Mouse (Mus musculus) myocyte (in vitro differentiated cells): ENCODE data around the gene Slco1c1. TPM values are rescaled to one million over a fixed set of nuclear protein-coding genes. Genes with fewer than 3 reads are reported as not detected.

Source experiments
- H3K27me3 ChIP-seq: one replicate; pipeline ENCODE4 v1.6.1; 2011; ENCODE audit not compliant: control insufficient read depth, insufficient read depth, insufficient read length
- H3K36me3 ChIP-seq: one replicate; pipeline ENCODE4 v1.6.1; 2011; ENCODE audit not compliant: control insufficient read depth, insufficient read depth
- H3K4me2 ChIP-seq: one replicate; pipeline ENCODE4 v1.6.1; 2011; ENCODE audit warnings: low read depth, control low read depth
- H3K4me3 ChIP-seq: one replicate; pipeline ENCODE4 v1.5.1; 2011; ENCODE audit warnings: mild to moderate bottlenecking, control low read depth, moderate library complexity
- H3K79me2 ChIP-seq: one replicate; pipeline ENCODE4 v1.6.1; 2011; ENCODE audit not compliant: control insufficient read depth, insufficient read depth
- H3ac ChIP-seq: one replicate; pipeline ENCODE4 v1.6.1; 2011; ENCODE audit not compliant: control insufficient read depth, insufficient read length
- CEBPB ChIP-seq: IDR thresholded peaks from 2 replicates; pipeline ENCODE4 v1.6.1; 2011; ENCODE audit warnings: mild to moderate bottlenecking, moderate library complexity; ENCODE audit not compliant: poor library complexity, insufficient read depth, severe bottlenecking
- E2F4 ChIP-seq: IDR thresholded peaks from one replicate; pipeline ENCODE4 v1.6.1; 2011; ENCODE audit warnings: mild to moderate bottlenecking, control low read depth, moderate library complexity; ENCODE audit not compliant: insufficient read depth
- MAX ChIP-seq: IDR thresholded peaks from one replicate; pipeline ENCODE4 v1.6.1; 2011; ENCODE audit warnings: low read depth, mild to moderate bottlenecking, control low read depth
- MYOD1 ChIP-seq, 3 experiments: IDR thresholded peaks; one replicate each; pipeline ENCODE4 v1.6.1; 2011; ENCODE audit warnings: control low read depth in 2 of 3, low read depth in 2 of 3, mild to moderate bottlenecking in 2 of 3, moderate library complexity in 1 of 3; ENCODE audit not compliant: insufficient read length in 2 of 3, control insufficient read depth in 1 of 3
- MYOG ChIP-seq, 3 experiments: IDR thresholded peaks; one replicate each; pipeline ENCODE4 v1.6.1; 2011; ENCODE audit warnings: control low read depth in 2 of 3, low read depth in 2 of 3, mild to moderate bottlenecking in 2 of 3; ENCODE audit not compliant: insufficient read length in 2 of 3, control insufficient read depth in 1 of 3, insufficient read depth in 1 of 3
- POLR2A ChIP-seq: IDR thresholded peaks from one replicate; pipeline ENCODE4 v1.6.1; 2011; ENCODE audit warnings: low read depth, mild to moderate bottlenecking, control low read depth, moderate library complexity; ENCODE audit not compliant: insufficient read length
- POLR2AphosphoS2 ChIP-seq: IDR thresholded peaks from one replicate; pipeline ENCODE4 v1.6.1; 2011; ENCODE audit warnings: low read depth, control low read depth; ENCODE audit not compliant: insufficient read length
- REST ChIP-seq: IDR thresholded peaks from one replicate; pipeline ENCODE4 v1.6.1; 2011; ENCODE audit warnings: mild to moderate bottlenecking, control low read depth, moderate library complexity; ENCODE audit not compliant: insufficient read depth, insufficient read length
- SRF ChIP-seq: IDR thresholded peaks from one replicate; pipeline ENCODE4 v1.6.1; 2011; ENCODE audit warnings: low read depth; ENCODE audit not compliant: control insufficient read depth, insufficient read length
- TCF12 ChIP-seq: IDR thresholded peaks from one replicate; pipeline ENCODE4 v1.6.1; 2011; ENCODE audit warnings: mild to moderate bottlenecking, control low read depth; ENCODE audit not compliant: poor library complexity, insufficient read depth, severe bottlenecking
- TCF3 ChIP-seq: IDR thresholded peaks from one replicate; pipeline ENCODE4 v1.6.1; 2011; ENCODE audit warnings: low read depth, control low read depth; ENCODE audit not compliant: insufficient read length
- USF1 ChIP-seq: IDR thresholded peaks from one replicate; pipeline ENCODE4 v1.6.1; 2011; ENCODE audit warnings: low read depth, mild to moderate bottlenecking, control low read depth, moderate library complexity
- polyA plus RNA-seq: library from polyadenylated mRNA; unstranded; fragments of >200 nt; fragmentation: generic; extraction: Trizol; gene quantifications from one replicate; pipeline ENCODE4 v1.2.1, GENCODE M21; 2012; ENCODE audit warnings: missing spikeins

Slco1c1 gene
- polyA plus RNA-seq, result not detected

DNA sequence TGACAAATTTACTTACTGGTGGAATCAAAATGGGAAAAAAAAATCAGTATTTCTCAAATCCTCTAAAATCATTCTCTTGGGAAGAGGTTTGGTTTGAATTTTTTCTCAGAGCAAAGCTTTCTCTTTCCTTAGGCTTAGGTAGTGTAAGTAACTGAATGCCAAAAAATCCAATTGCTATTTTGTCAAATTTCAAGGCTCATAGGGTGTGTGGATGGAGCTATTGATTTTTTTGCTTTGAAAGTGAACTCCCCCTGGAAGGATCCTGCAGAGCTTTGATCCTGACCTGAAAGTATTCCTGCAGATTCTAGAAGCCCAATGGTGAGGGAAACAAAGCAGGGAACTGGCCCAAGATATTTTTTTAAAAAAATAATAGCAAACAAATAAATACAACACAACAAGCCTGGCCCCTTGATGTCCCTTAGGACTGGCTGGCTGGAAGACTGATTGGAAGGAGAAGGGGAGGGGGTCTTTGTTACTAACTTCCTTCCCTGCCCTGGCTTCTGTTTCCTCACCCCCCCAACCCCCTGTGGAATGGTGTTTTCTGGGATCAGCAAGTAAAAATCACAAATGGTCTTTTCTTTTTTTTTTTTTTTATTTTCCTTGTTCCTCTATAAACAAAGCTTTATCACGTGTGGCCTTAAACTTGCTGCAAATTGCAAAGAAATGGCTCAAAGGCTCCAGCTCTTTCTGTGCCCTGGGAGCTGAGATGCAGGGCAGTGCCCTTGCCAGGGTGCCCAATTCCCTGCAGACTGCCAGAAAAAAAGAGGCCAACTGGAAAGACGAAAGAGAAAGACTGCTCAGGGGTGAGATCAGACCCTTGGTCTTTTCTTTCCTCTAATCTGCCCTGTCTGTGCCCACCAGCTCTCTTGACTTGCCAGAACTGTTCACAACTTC lies at the start of gene Slco1c1:
Gene Slco1c1, plus strand, starts transcription at position 622 of the 894 bp plus-strand sequence.
- H3K27me3 ChIP-seq, result no peaks in the 10 kb centered on the region
- H3K4me2 ChIP-seq, result no peak within 1 kb of the TSS
- TF ChIP-seq POLR2AphosphoS2, result no peak
- no peak for TF ChIP-seq MAX
- no peak for TF ChIP-seq MYOD1 (IDR thresholded peaks at IDR 0.05; ENCODE audit: control insufficient read depth in 1 of 3, insufficient read length in 2 of 3, low read depth in 2 of 3)
- no peak for TF ChIP-seq USF1
- TF ChIP-seq TCF3, result no peak
- TF ChIP-seq CEBPB, result no peak
- TF ChIP-seq TCF12, result no peak
- TF ChIP-seq MYOG (IDR thresholded peaks at IDR 0.05; ENCODE audit: control insufficient read depth in 1 of 3, insufficient read depth in 1 of 3, insufficient read length in 2 of 3, low read depth in 2 of 3), result no peak
- no peak for TF ChIP-seq REST
- no peak for TF ChIP-seq POLR2A
- TF ChIP-seq E2F4, result no peak
- no peak for TF ChIP-seq SRF
- no peak within 1 kb of the TSS for H3ac ChIP-seq
- no peak within 1 kb of the TSS for H3K4me3 ChIP-seq
- no peaks in the 10 kb centered on the region for H3K36me3 ChIP-seq
- no peaks in the 10 kb centered on the region for H3K79me2 ChIP-seq

- Histone ChIP-seq H3ac (no peak overlapping the region), H3K4me3 (no peak overlapping the region), H3K36me3 (no peaks in the 10 kb centered on the region), H3K4me2 (no peak overlapping the region), H3K27me3 (no peaks in the 10 kb centered on the region), H3K79me2 (no peaks in the 10 kb centered on the region)
- TF ChIP-seq CEBPB, result peak; percentile 34; the same call in 1 of the 2 replicates
- no peak for TF ChIP-seq POLR2A
These were observed 49.5 kb upstream of the Slco1c1 start for GRCm38 (mm10) chr6:141474696-141475095.

DNA sequence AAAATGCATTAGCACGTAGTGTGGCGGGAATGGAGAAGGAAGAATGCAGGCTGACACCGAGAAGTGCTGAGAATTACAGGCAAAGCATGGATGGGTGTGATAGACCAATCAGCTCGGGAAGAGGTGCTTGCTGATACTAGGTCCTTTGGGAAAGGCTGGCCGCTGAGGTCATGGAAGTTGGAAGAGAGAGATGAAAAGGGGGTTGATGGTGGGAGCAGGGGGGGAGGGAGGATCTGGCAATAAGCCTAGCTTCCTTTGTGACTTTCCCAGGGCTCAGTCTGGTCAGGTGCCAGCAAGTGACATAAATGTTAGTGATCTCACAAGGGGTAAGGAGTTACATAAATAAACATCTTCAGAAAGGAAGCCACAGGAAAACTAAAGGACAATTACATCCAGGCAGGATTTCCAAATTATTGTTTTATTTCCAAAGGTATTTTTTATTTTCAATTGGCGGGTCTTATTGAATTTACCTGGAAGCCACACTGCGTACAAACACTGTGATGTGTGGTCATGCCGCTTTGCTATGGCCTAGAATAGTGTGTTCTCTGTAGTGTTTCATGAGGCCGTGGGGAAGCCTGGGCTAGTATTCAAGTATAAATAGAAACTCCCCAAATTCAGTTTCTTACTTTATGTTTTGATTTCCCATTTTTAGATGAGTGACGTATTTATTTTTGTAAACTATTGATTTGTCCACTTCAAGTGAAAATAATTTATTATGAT lies 38.7 kb upstream of the Slco1c1 start:
- no peaks in the 10 kb centered on the region for H3K79me2 ChIP-seq
- no peaks in the 10 kb centered on the region for H3K36me3 ChIP-seq
- TF ChIP-seq MYOD1 (IDR thresholded peaks at IDR 0.05; ENCODE audit: control insufficient read depth in 1 of 3, insufficient read length in 2 of 3, low read depth in 2 of 3) (no peak), CEBPB (no peak), POLR2A (no peak), USF1 (no peak), POLR2AphosphoS2 (no peak), E2F4 (no peak), TCF3 (no peak), TCF12 (no peak), SRF (no peak), REST (no peak), MAX (no peak), MYOG (IDR thresholded peaks at IDR 0.05; ENCODE audit: control insufficient read depth in 1 of 3, insufficient read depth in 1 of 3, insufficient read length in 2 of 3, low read depth in 2 of 3) (no peak)
- no peaks in the 10 kb centered on the region for H3K27me3 ChIP-seq
- H3K4me3 ChIP-seq, result no peak overlapping the region
- H3ac ChIP-seq, result no peak overlapping the region
- H3K4me2 ChIP-seq, result no peak overlapping the region

GRCm38 (mm10) chr6:141487266-141487665 lies 36.9 kb upstream of the Slco1c1 start:
- Histone ChIP-seq H3K27me3 (no peaks in the 10 kb centered on the region), H3K4me3 (no peak overlapping the region), H3K4me2 (no peak overlapping the region), H3K79me2 (no peaks in the 10 kb centered on the region), H3K36me3 (no peaks in the 10 kb centered on the region), H3ac (no peak overlapping the region)
- TF ChIP-seq MYOD1 (IDR thresholded peaks at IDR 0.05; ENCODE audit: control insufficient read depth in 1 of 3, insufficient read length in 2 of 3, low read depth in 2 of 3) (no peak), TCF3 (no peak), MYOG (IDR thresholded peaks at IDR 0.05; ENCODE audit: control insufficient read depth in 1 of 3, insufficient read depth in 1 of 3, insufficient read length in 2 of 3, low read depth in 2 of 3) (no peak), E2F4 (no peak)

DNA sequence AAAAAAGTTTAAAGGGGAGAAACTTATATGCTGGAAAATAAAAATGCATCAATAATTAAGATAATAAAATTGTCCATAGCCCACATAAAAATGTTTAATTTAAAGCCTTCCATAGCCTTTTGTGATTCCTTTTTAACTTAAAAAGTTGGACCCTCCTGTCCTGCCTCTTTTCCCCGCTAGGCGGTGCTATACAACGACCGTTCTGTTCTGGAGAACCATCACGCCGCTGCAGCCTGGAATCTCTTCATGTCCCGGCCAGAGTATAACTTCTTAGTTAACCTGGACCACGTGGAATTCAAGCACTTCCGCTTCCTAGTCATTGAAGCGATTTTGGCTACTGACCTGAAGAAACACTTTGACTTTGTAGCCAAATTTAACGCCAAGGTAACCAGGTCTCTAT lies 35.5 kb upstream of the Slco1c1 start:
- Histone ChIP-seq H3K4me2 (no peak overlapping the region), H3K79me2 (no peaks in the 10 kb centered on the region)
- TF ChIP-seq MYOG (IDR thresholded peaks at IDR 0.05; ENCODE audit: control insufficient read depth in 1 of 3, insufficient read depth in 1 of 3, insufficient read length in 2 of 3, low read depth in 2 of 3), result no peak
- TF ChIP-seq TCF12, result no peak
- TF ChIP-seq SRF, result no peak
- TF ChIP-seq MAX, result no peak

More for the DNA sequence above, 35.5 kb upstream of the Slco1c1 start:
- Histone ChIP-seq H3ac (no peak overlapping the region), H3K27me3 (no peaks in the 10 kb centered on the region), H3K36me3 (no peaks in the 10 kb centered on the region), H3K4me3 (no peak overlapping the region)
